Mouse (Mus musculus) spleen, postnatal 36 days (tissue): Measurements from ENCODE around the gene Tbx21.

Source experiments
- DNase-seq, 2 experiments: peaks; one replicate each; pipeline ENCODE4 v3.0.0; 2022; ENCODE audit warnings: low spot score in 2 of 2, mixed read lengths in 1 of 2

The Tbx21 gene

GRCm38 (mm10) chr11:97114671-97115601, at the start of gene Tbx21:
Gene Tbx21 (minus strand): TSS chr11:97115331.
- DNase-seq: no peak

- DNase-seq: no peak
Observed at GRCm38 (mm10) chr11:97160341-97160740, 45.2 kb upstream of the Tbx21 start.

- DNase-seq: no peak
Observed at GRCm38 (mm10) chr11:97156999-97157398, 41.9 kb upstream of the Tbx21 start.

GRCm38 (mm10) chr11:97152662-97153287, 37.6 kb upstream of the Tbx21 start:
- DNase-seq: no peak

- no peak for DNase-seq
Observed at GRCm38 (mm10) chr11:97152023-97152426, 36.9 kb upstream of the Tbx21 start.

GRCm38 (mm10) chr11:97151343-97151801, 36.2 kb upstream of the Tbx21 start, which contains the start of gene Tbkbp1:
Gene Tbkbp1 (minus strand): TSS chr11:97151495.
- no peak for DNase-seq

- DNase-seq: no peak
Observed at GRCm38 (mm10) chr11:97150411-97151330, 35.5 kb upstream of the Tbx21 start.

- peak in 1 of 2 experiments; percentile 53 for DNase-seq
Observed at GRCm38 (mm10) chr11:97149995-97150410, 34.9 kb upstream of the Tbx21 start.

- no peak for DNase-seq
Observed at GRCm38 (mm10) chr11:97149026-97149425, 33.9 kb upstream of the Tbx21 start.

GRCm38 (mm10) chr11:97148591-97148990, 33.5 kb upstream of the Tbx21 start:
- DNase-seq: no peak

- DNase-seq: no peak
Observed at GRCm38 (mm10) chr11:97147333-97147732, 32.2 kb upstream of the Tbx21 start.

- DNase-seq: peak; percentile 58 to 65
Observed at GRCm38 (mm10) chr11:97146724-97147123, 31.6 kb upstream of the Tbx21 start.

- no peak for DNase-seq
Observed at GRCm38 (mm10) chr11:97145951-97146350, 30.8 kb upstream of the Tbx21 start.

- DNase-seq: no peak
Observed at GRCm38 (mm10) chr11:97145320-97145719, 30.2 kb upstream of the Tbx21 start.

- DNase-seq: peak; percentile 65 to 71
Observed at GRCm38 (mm10) chr11:97143196-97143900, 28.2 kb upstream of the Tbx21 start.

- DNase-seq: peak; percentile 89
Observed at GRCm38 (mm10) chr11:97142159-97142608, 27.1 kb upstream of the Tbx21 start.

- DNase-seq: peak; percentile 56 to 64
Observed at GRCm38 (mm10) chr11:97140811-97141210, 25.7 kb upstream of the Tbx21 start.

GRCm38 (mm10) chr11:97139256-97139655, 24.1 kb upstream of the Tbx21 start:
- DNase-seq: no peak

- DNase-seq: no peak
Observed at GRCm38 (mm10) chr11:97138554-97139226, 23.6 kb upstream of the Tbx21 start.

GRCm38 (mm10) chr11:97133270-97133669, 18.1 kb upstream of the Tbx21 start:
- peak; percentile 65 to 70 for DNase-seq
